14 mouse cellular contexts compared by ENCODE assay signal in the genomic region with DNA sequence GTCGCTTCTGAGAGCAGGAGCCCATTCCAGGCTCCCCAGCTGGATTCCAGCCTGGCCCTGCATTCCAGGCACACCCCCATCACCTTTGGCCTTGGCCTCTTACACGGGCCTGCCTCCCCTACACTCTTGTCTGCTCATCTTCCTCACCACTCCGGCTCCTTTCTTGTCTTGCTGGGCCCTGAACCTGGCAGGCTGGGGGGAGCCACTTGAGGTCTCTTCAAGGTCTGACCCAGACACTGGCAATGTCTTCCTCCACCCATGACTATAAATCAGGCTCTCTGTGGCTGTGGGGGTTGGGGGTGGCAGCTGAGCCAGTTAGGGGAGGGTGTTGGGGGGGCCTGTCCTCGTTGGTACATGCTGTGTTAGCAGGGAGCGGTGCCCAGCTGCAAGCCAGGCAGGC. TPM values are rescaled to one million over a fixed set of nuclear protein-coding genes. Genes with fewer than 3 reads are reported as not detected.
DNase-seq lines count a peak whose midpoint lies in the region; ATAC-seq lines count a peak whose summit lies in the region.
"Had no signal": no experiment of that assay in that cellular context is flagged by ENCODE, and none has a peak within 500 bp of the region (broad histone marks: within the 10 kb centered on the region; RNA-seq: fewer than 3 reads in every experiment).

No protein-coding gene starts in this region.

- intact Hi-C loops in heart, postnatal 10 days (cut with DNase I), result no loop called here
- intact Hi-C loops in heart, postnatal 14 days (cut with DNase I), result no loop called here

- WGBS in heart, embryonic 16.5 days, result 50% methylated on average over 5 of the region's 5 CpGs
- WGBS in intestine, embryonic 15.5 days, result 36% methylated on average over 5 of the region's 5 CpGs
- WGBS in liver, embryonic 12.5 days (ENCODE audit: insufficient replicate concordance), result 47% methylated on average over 5 of the region's 5 CpGs

- H3K27ac ChIP-seq in heart, embryonic 16.5 days (ENCODE audit: low read length), result no peak overlapping the region
- H3K27ac ChIP-seq in intestine, embryonic 15.5 days, result 0 out of 2 replicates have a peak overlapping the region, but pooled peaks have one; percentile 54
- H3K27ac ChIP-seq in liver, embryonic 12.5 days, result no peak overlapping the region
- H3K27ac ChIP-seq: heart, adult 2 months had no signal

- H3K9ac ChIP-seq in heart, embryonic 16.5 days (ENCODE audit: low read length), result peak overlapping the region; percentile 16; the same call in 1 of the 2 replicates
- H3K9ac ChIP-seq in intestine, embryonic 15.5 days, result peak overlapping the region; percentile 2; the same call in 1 of the 2 replicates
- H3K9ac ChIP-seq in liver, embryonic 12.5 days, result no peak overlapping the region

- no peaks in the 10 kb centered on the region for H3K9me3 ChIP-seq in heart, embryonic 16.5 days (replicated peaks; ENCODE audit: control insufficient read depth, low read length)
- H3K9me3 ChIP-seq in intestine, embryonic 15.5 days, result no peaks in the 10 kb centered on the region
- H3K9me3 ChIP-seq in liver, embryonic 12.5 days (replicated peaks), result no peaks in the 10 kb centered on the region

- ATAC-seq in heart, embryonic 16.5 days (replicated peaks; ENCODE audit: extremely low read depth, insufficient read depth, low FRiP score), result no peak
- no peak for ATAC-seq in intestine, embryonic 15.5 days
- no peak for ATAC-seq in liver, embryonic 12.5 days

- H3K36me3 ChIP-seq in heart, embryonic 16.5 days (ENCODE audit: control insufficient read depth, insufficient read depth), result peaks cover 9% of the 10 kb centered on the region
- H3K36me3 ChIP-seq in intestine, embryonic 15.5 days, result peaks cover 3% of the 10 kb centered on the region; the same call in 1 of the 2 replicates
- H3K36me3 ChIP-seq in liver, embryonic 12.5 days, result no peaks in the 10 kb centered on the region

- no peak for DNase-seq in heart, postnatal 10 days
- peak; percentile 38 for DNase-seq in ovary, adult 18-20 months (ENCODE audit: low spot score)
- DNase-seq in ovary, postnatal 10 days (ENCODE audit: low spot score), result no peak
- DNase-seq in urinary bladder, adult 18-20 months (ENCODE audit: low spot score in 2 of 2), result no peak
- no peak for DNase-seq in heart, postnatal 14 days
- DNase-seq: cerebellum, adult 11 months; heart, adult 2 months; kidney, adult 18-20 months; left cerebral cortex, postnatal 4 days; lung, postnatal 10 days; thymus, postnatal 25 days had no signal

- peaks cover 7% of the 10 kb centered on the region for H3K4me1 ChIP-seq in heart, embryonic 16.5 days (ENCODE audit: control insufficient read depth, insufficient read depth, low read length)
- H3K4me1 ChIP-seq in intestine, embryonic 15.5 days (replicated peaks), result peaks cover 36% of the 10 kb centered on the region
- peaks cover 8% of the 10 kb centered on the region; the same call in 1 of the 2 replicates for H3K4me1 ChIP-seq in liver, embryonic 12.5 days

- H3K27me3 ChIP-seq in heart, embryonic 16.5 days (ENCODE audit: control insufficient read depth, insufficient read depth, low read length), result no peaks in the 10 kb centered on the region
- H3K27me3 ChIP-seq in intestine, embryonic 15.5 days (replicated peaks), result no peaks in the 10 kb centered on the region
- no peaks in the 10 kb centered on the region for H3K27me3 ChIP-seq in liver, embryonic 12.5 days (replicated peaks)

- H3K4me3 ChIP-seq in heart, embryonic 16.5 days (ENCODE audit: low read length), result no peak overlapping the region
- H3K4me3 ChIP-seq in intestine, embryonic 15.5 days (replicated peaks), result no peak overlapping the region
- no peak overlapping the region for H3K4me3 ChIP-seq in liver, embryonic 12.5 days
- H3K4me3 ChIP-seq: heart, adult 2 months had no signal

- H3K4me2 ChIP-seq in heart, embryonic 16.5 days (ENCODE audit: low read depth, low read length), result no peak overlapping the region
- H3K4me2 ChIP-seq in intestine, embryonic 15.5 days (replicated peaks), result no peak overlapping the region
- H3K4me2 ChIP-seq in liver, embryonic 12.5 days, result no peak overlapping the region

RNA-seq across cellular contexts. Expression of a gene that starts 5.5 kb away (rescaled TPM):
- polyA plus RNA-seq in heart, embryonic 16.5 days (2015; fragmentation: Nextera tagmentation; extraction: Ambion mirVana), result 64.5 and 68.9 TPM in 2 replicates
- 10 to 100 TPM; 24.1 to 28.2 TPM for total RNA-seq in heart, postnatal 10 days (2021)
- 61.1 and 62.0 TPM in 2 replicates for polyA plus RNA-seq in intestine, embryonic 15.5 days (2015; fragmentation: Nextera tagmentation; extraction: Ambion mirVana)
- polyA plus RNA-seq in liver, embryonic 12.5 days (2016; fragmentation: Nextera tagmentation; extraction: Ambion mirVana), result 31.5 and 31.7 TPM in 2 replicates
- total RNA-seq in heart, postnatal 14 days (2021), result 10 to 100 TPM; 24.7 to 25.5 TPM

RNA-seq across cellular contexts. Expression of a gene that starts 14.4 kb away (rescaled TPM):
- polyA plus RNA-seq in heart, embryonic 16.5 days (2015; fragmentation: Nextera tagmentation; extraction: Ambion mirVana), result 2.8 and 7.1 TPM in 2 replicates
- 1 to 10 TPM; 2.3 to 3.6 TPM for total RNA-seq in heart, postnatal 10 days (2021)
- polyA plus RNA-seq in intestine, embryonic 15.5 days (2015; fragmentation: Nextera tagmentation; extraction: Ambion mirVana), result 4.1 TPM in 2 replicates
- 0.17 and 0.19 TPM in 2 replicates for polyA plus RNA-seq in liver, embryonic 12.5 days (2016; fragmentation: Nextera tagmentation; extraction: Ambion mirVana)
- total RNA-seq in heart, postnatal 14 days (2021), result 1 to 10 TPM; 1.7 to 1.8 TPM

RNA-seq across cellular contexts. Expression of a gene that starts 24.5 kb away (rescaled TPM):
- polyA plus RNA-seq in heart, embryonic 16.5 days (2015; fragmentation: Nextera tagmentation; extraction: Ambion mirVana), result 12.6 and 13.5 TPM in 2 replicates
- 10 to 100 TPM; 16.8 to 20.4 TPM for total RNA-seq in heart, postnatal 10 days (2021)
- 7.9 and 8.9 TPM in 2 replicates for polyA plus RNA-seq in intestine, embryonic 15.5 days (2015; fragmentation: Nextera tagmentation; extraction: Ambion mirVana)
- 0.83 and 1.0 TPM in 2 replicates for polyA plus RNA-seq in liver, embryonic 12.5 days (2016; fragmentation: Nextera tagmentation; extraction: Ambion mirVana)
- total RNA-seq in heart, postnatal 14 days (2021), result 10 to 100 TPM; 14.0 to 63.1 TPM

RNA-seq across cellular contexts. Expression of a gene that starts 54.6 kb away (rescaled TPM):
- 3.1 and 3.4 TPM in 2 replicates for polyA plus RNA-seq in heart, embryonic 16.5 days (2015; fragmentation: Nextera tagmentation; extraction: Ambion mirVana)
- total RNA-seq in heart, postnatal 10 days (2021), result 10 to 100 TPM; 14.9 to 18.0 TPM
- 3.9 and 4.8 TPM in 2 replicates for polyA plus RNA-seq in intestine, embryonic 15.5 days (2015; fragmentation: Nextera tagmentation; extraction: Ambion mirVana)
- polyA plus RNA-seq in liver, embryonic 12.5 days (2016; fragmentation: Nextera tagmentation; extraction: Ambion mirVana), result 0.81 and 1.3 TPM in 2 replicates
- 10 to 100 TPM; 12.9 to 14.0 TPM for total RNA-seq in heart, postnatal 14 days (2021)
